Mouse (Mus musculus) heart, adult 2 months (tissue): Measurements from ENCODE around the gene Sik2.

ENCODE experiments used
- CTCF ChIP-seq: fragments of 200-600 bp; IDR thresholded peaks from 2 replicates; pipeline ENCODE4 v1.8.1; 2022; ENCODE audit warnings: antibody characterized with exemption, mild to moderate bottlenecking, moderate library complexity
- EP300 ChIP-seq: fragments of 200-500 bp; IDR thresholded peaks from 2 replicates; pipeline ENCODE4 v1.6.1; 2011; ENCODE audit warnings: low read depth, low read length, control low read depth; ENCODE audit not compliant: insufficient read depth

DNA sequence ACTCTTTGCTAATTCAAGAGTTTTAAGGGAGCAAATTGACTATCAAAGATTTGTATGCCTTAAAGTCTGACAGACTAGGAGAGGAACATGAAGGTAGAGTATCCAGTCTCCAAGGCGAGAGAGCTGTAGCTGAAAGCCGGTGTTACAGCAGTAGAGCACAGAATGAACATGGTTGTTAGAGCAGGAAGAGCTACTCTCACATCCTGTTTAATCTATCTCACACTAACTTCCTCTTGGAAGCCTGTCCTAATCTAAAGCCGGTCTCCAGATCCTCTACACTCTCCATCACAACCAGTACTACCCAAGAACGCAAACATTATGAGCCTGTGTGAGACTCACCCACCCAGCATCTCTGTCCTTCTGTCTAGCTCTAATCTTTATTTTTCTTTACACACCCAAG, 38.5 kb downstream of the Sik2 start:
- TF ChIP-seq EP300 (no peak), CTCF (no peak)
